Mouse (Mus musculus) fat pad, adult 2 months (tissue): ENCODE data around the gene 4931429L15Rik.

Experiments used
- DNase-seq: peaks from one replicate; pipeline ENCODE4 v3.0.0-alpha.2; 2011; ENCODE audit warnings: low read depth, low spot score; ENCODE audit errors: extremely low read depth

Gene 4931429L15Rik

DNA sequence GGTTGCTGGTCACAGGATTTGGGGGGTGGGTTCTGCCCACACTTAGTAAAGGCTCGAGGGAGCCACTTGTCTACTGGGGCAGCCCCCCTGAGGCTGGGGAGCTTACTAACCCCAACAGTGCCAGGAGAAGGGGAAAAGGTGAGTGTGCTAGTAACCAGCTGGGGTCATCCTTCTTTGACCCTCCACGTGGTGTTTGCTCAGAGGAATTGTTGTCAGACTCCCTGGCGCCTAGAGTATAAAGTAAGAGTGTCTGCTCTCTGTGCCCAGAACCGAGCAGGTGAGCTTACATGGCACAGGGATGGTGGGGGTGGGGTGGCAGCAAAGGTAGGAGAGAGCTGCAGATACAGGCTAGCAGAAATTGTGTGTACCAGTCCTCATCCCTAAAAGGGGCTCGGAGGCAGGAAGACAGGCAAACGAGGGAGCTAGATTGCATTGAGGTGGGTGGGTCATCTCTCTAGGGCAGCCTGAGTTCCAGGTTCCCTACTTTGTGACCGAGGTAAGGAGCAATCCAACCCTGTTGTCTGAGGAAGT is 51.4 kb downstream of the 4931429L15Rik start, which contains the start of gene Apoa5:
TSS of gene Apoa5 (plus strand) at position 291 of the 531 bp plus-strand sequence.
- no peak for DNase-seq

DNA sequence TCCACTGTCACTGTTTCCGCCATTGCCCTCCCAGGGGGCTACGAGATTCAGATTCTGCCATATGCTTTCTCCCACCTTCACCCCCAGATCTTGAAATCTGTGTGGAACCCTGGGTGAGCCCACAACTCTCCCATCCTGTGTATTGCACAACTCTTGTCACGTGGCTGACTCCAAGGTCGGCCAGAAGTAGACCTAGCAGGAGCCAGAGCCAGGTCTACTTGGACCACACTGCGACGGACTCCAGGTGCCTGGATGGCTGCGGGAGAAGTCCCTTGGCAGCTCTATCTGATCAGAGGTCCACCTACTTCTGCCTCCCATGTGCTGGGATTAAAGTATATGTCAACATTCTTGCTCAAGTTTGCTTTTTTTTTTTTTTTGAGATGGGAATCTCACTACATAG is 58.7 kb downstream of the 4931429L15Rik start:
- no peak for DNase-seq

DNA sequence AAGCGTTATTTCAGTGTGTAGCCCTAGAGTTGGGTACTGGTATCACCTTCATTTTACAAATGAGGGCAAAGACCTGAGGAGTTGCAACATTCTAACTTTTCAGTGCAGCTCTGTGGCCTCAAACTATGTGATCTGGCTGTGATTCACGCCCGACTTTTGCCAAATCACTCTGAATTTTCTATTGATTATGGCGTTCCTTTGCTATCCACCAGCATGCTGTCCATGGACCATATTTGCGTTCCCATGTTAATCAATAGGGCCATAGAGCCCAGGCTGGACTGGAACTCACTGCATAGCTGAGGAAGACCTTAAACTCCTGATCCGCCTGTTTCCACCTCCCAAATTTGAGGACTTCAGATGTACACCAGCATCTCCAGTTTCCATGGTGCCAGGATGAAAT is 60.7 kb downstream of the 4931429L15Rik start:
- DNase-seq = no peak

DNA sequence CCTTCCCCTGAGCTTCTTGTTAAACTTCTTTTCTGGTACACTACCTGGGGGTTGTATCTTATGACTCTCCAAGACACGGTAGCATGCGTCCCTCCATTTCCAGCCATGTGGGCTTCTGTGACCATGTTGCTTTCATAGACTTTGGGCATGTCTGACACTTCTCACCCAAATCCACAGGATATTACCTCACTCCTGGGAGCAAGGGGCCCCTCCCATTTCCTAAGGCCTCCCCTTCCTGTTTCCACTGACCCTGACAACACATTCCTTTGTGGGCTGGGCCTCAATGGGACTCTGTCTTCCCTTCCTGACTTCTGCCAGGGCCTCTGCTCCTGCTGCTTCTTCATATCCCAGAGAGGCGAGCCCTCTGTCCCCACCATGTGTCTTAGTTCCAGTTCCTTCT is 62.2 kb downstream of the 4931429L15Rik start:
- DNase-seq = no peak

DNA sequence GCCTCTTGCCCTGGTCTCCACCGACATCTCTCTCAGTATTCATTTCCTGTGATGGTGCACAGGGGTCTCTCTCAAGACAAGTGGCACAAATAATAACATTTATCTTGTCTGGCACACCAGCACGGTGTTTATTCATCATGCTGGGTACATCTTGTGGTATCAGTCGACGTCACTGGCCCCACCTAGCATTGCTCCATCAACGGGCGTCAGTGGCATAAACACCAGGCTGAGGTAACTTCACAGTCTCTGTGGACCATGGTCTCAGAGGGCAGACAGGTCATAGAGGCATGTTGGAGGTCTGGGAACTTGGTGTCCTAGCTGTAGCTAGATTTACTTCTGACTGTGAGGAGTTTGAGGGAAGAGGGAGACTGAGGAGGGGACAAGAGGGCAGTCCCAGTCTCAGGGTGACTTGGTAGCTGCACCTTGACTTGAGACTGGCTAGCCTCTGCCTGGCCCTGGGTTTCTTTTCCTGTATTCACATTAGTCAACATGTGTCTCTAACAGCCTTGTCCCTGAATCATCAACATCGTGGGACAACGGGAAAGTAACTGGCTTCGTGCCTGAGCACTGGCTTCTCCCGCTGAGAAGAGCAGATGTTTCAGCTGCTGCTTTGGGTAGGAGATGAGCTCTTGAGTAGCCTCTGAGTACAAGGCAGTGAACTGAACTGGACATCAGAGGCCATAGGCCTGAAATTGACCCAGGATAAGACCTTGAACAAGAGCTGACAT is 63.0 kb downstream of the 4931429L15Rik start:
- DNase-seq = no peak

DNA sequence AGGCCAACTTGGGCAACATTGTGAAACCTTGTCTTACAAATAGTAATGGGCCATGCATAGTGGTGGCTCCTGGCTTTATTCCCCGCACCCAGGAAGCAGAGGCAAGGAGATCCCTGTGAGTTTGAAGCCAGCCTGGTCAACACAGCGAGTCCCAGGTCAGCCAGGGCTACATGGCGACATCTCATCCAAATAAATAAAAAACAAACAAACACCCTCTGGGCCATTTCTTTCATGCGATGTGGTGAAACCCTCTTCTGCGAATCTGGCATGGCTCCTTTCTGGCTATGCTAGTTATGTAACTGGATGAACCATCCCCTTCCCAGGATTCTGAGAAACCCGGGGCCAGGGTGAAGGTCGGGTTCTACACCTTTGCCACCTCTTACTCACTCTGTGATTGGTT is 63.6 kb downstream of the 4931429L15Rik start:
- DNase-seq = no peak
